Comparison of ENCODE assay signal across 8 mouse cellular contexts in the genomic region with DNA sequence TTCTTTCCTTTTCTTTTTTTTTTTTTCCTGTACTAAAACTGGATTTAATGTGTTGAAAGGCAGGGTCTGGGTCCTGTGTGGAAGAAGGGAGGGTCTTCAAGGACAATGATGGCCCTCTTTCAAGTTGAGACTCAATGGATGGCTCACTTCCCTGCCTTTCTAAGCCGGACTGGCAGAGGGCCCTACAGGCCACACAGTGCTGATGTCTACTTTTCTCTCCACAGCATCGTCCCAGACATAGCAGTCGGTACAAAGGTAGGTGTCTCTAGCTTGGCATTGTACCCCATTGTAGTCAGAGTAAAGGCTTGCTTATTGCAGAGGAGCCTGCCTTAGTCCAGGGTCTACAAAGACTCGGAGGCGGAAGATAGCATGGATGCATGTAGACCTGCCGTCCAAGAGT. TPM values are rescaled to one million over a fixed set of nuclear protein-coding genes. Genes with fewer than 3 reads are reported as not detected.
DNase-seq lines count a peak whose midpoint lies in the region; ATAC-seq and TF ChIP-seq lines count a peak whose summit lies in the region.

No protein-coding gene starts in this region.

- 5% methylated on average over 6 of the region's 6 CpGs for WGBS in kidney, postnatal 0 days
- 53% methylated on average over 6 of the region's 6 CpGs for WGBS in embryonic facial prominence, embryonic 12.5 days
- WGBS in hindbrain, embryonic 16.5 days = 32% methylated on average over 6 of the region's 6 CpGs
- WGBS in midbrain, embryonic 16.5 days = 42% methylated on average over 6 of the region's 6 CpGs

- no peak for ATAC-seq in kidney, postnatal 0 days (replicated peaks; ENCODE audit: low FRiP score, low read depth)
- ATAC-seq in embryonic facial prominence, embryonic 12.5 days (ENCODE audit: insufficient number of reproducible peaks, insufficient read depth, low FRiP score, low TSS enrichment) = no peak
- no peak for ATAC-seq in hindbrain, embryonic 16.5 days
- ATAC-seq in midbrain, embryonic 16.5 days = no peak

- TF ChIP-seq CTCF in kidney, postnatal 0 days (IDR thresholded peaks at IDR 0.05; ENCODE audit: low read depth) = no peak

- DNase-seq in kidney, postnatal 0 days (ENCODE audit: low spot score) = no peak
- DNase-seq in kidney, postnatal 14 days = no peak
- DNase-seq in embryo, embryonic 11 days = no peak
- DNase-seq in right cerebral cortex, postnatal 4 days = no peak
- DNase-seq in cerebellum, postnatal 36 days = no peak

- H3K27ac ChIP-seq in kidney, postnatal 0 days = peak overlapping the region; percentile 99
- peak overlapping the region; percentile 68 for H3K27ac ChIP-seq in embryonic facial prominence, embryonic 12.5 days
- peak overlapping the region; percentile 13; the same call in 1 of the 2 replicates for H3K27ac ChIP-seq in hindbrain, embryonic 16.5 days (ENCODE audit: low read depth, low read length)
- no peak overlapping the region for H3K27ac ChIP-seq in midbrain, embryonic 16.5 days (ENCODE audit: low read length)

- H3K9ac ChIP-seq in kidney, postnatal 0 days (ENCODE audit: low read depth, low read length) = peak overlapping the region; percentile 99
- H3K9ac ChIP-seq in embryonic facial prominence, embryonic 12.5 days = peak overlapping the region; percentile 100
- H3K9ac ChIP-seq in hindbrain, embryonic 16.5 days (ENCODE audit: low read depth, low read length) = peak overlapping the region; percentile 97
- H3K9ac ChIP-seq in midbrain, embryonic 16.5 days (ENCODE audit: low read depth, low read length) = peak overlapping the region; percentile 95

- peaks cover 30% of the 10 kb centered on the region for H3K36me3 ChIP-seq in kidney, postnatal 0 days (ENCODE audit: insufficient read depth, low read length)
- peaks cover 46% of the 10 kb centered on the region for H3K36me3 ChIP-seq in embryonic facial prominence, embryonic 12.5 days
- H3K36me3 ChIP-seq in hindbrain, embryonic 16.5 days (ENCODE audit: control insufficient read depth, insufficient read depth, low read length) = peaks cover 22% of the 10 kb centered on the region
- peaks cover 22% of the 10 kb centered on the region for H3K36me3 ChIP-seq in midbrain, embryonic 16.5 days (ENCODE audit: control insufficient read depth, insufficient read depth, low read length)

- H3K4me2 ChIP-seq in kidney, postnatal 0 days (ENCODE audit: low read length) = peak overlapping the region; percentile 91
- H3K4me2 ChIP-seq in embryonic facial prominence, embryonic 12.5 days (replicated peaks) = peak overlapping the region; percentile 99
- H3K4me2 ChIP-seq in hindbrain, embryonic 16.5 days (ENCODE audit: low read length) = peak overlapping the region; percentile 76
- peak overlapping the region; percentile 98 for H3K4me2 ChIP-seq in midbrain, embryonic 16.5 days (ENCODE audit: low read length)

- H3K4me3 ChIP-seq in kidney, postnatal 0 days (replicated peaks; ENCODE audit: low read depth, low read length) = peak overlapping the region; percentile 96
- H3K4me3 ChIP-seq in embryonic facial prominence, embryonic 12.5 days = peak overlapping the region; percentile 99
- peak overlapping the region; percentile 93 for H3K4me3 ChIP-seq in hindbrain, embryonic 16.5 days (ENCODE audit: low read length)
- H3K4me3 ChIP-seq in midbrain, embryonic 16.5 days (ENCODE audit: low read depth, low read length) = peak overlapping the region; percentile 83

- no peaks in the 10 kb centered on the region for H3K9me3 ChIP-seq in kidney, postnatal 0 days (replicated peaks; ENCODE audit: low read length)
- no peaks in the 10 kb centered on the region for H3K9me3 ChIP-seq in embryonic facial prominence, embryonic 12.5 days
- no peaks in the 10 kb centered on the region for H3K9me3 ChIP-seq in hindbrain, embryonic 16.5 days (ENCODE audit: control insufficient read depth, low read length)
- no peaks in the 10 kb centered on the region for H3K9me3 ChIP-seq in midbrain, embryonic 16.5 days (replicated peaks; ENCODE audit: control insufficient read depth, low read length, poor library complexity, severe bottlenecking)

- H3K4me1 ChIP-seq in kidney, postnatal 0 days (replicated peaks; ENCODE audit: insufficient read depth, low read length) = peaks cover 57% of the 10 kb centered on the region
- H3K4me1 ChIP-seq in embryonic facial prominence, embryonic 12.5 days = peaks cover 51% of the 10 kb centered on the region
- H3K4me1 ChIP-seq in hindbrain, embryonic 16.5 days (ENCODE audit: control insufficient read depth, insufficient read depth, low read depth, low read length) = peaks cover 61% of the 10 kb centered on the region
- H3K4me1 ChIP-seq in midbrain, embryonic 16.5 days (ENCODE audit: control insufficient read depth, insufficient read depth, low read length) = peaks cover 53% of the 10 kb centered on the region

- no peaks in the 10 kb centered on the region for H3K27me3 ChIP-seq in kidney, postnatal 0 days (ENCODE audit: insufficient read depth, low read length)
- H3K27me3 ChIP-seq in embryonic facial prominence, embryonic 12.5 days = no peaks in the 10 kb centered on the region
- no peaks in the 10 kb centered on the region for H3K27me3 ChIP-seq in hindbrain, embryonic 16.5 days (replicated peaks; ENCODE audit: control insufficient read depth, insufficient read depth, low read length)
- H3K27me3 ChIP-seq in midbrain, embryonic 16.5 days (ENCODE audit: control insufficient read depth, insufficient read depth, low read depth, low read length) = no peaks in the 10 kb centered on the region

RNA-seq across cellular contexts. Expression of a gene that starts 2.1 kb away (rescaled TPM):
- polyA plus RNA-seq in kidney, postnatal 0 days (2015; fragmentation: Nextera tagmentation; extraction: Ambion mirVana) = 220 and 238 TPM in 2 replicates
- polyA plus RNA-seq in embryonic facial prominence, embryonic 12.5 days (2016; fragmentation: Nextera tagmentation; extraction: Ambion mirVana) = 352 and 363 TPM in 2 replicates
- 61.2 and 79.2 TPM in 2 replicates for polyA plus RNA-seq in hindbrain, embryonic 16.5 days (2015; fragmentation: Nextera tagmentation; extraction: Ambion mirVana)
- 58.8 and 65.1 TPM in 2 replicates for polyA plus RNA-seq in midbrain, embryonic 16.5 days (2015; fragmentation: Nextera tagmentation; extraction: Ambion mirVana)

RNA-seq across cellular contexts. Expression of a gene that starts 18.0 kb away (rescaled TPM):
- polyA plus RNA-seq in kidney, postnatal 0 days (2015; fragmentation: Nextera tagmentation; extraction: Ambion mirVana) = 6.5 and 7.9 TPM in 2 replicates
- polyA plus RNA-seq in embryonic facial prominence, embryonic 12.5 days (2016; fragmentation: Nextera tagmentation; extraction: Ambion mirVana) = 10.1 and 11.3 TPM in 2 replicates
- 10.4 and 11.2 TPM in 2 replicates for polyA plus RNA-seq in hindbrain, embryonic 16.5 days (2015; fragmentation: Nextera tagmentation; extraction: Ambion mirVana)
- 12.5 and 12.7 TPM in 2 replicates for polyA plus RNA-seq in midbrain, embryonic 16.5 days (2015; fragmentation: Nextera tagmentation; extraction: Ambion mirVana)

RNA-seq across cellular contexts. Expression of a gene that starts 18.2 kb away (rescaled TPM):
- 37.0 and 41.5 TPM in 2 replicates for polyA plus RNA-seq in kidney, postnatal 0 days (2015; fragmentation: Nextera tagmentation; extraction: Ambion mirVana)
- 169 and 181 TPM in 2 replicates for polyA plus RNA-seq in embryonic facial prominence, embryonic 12.5 days (2016; fragmentation: Nextera tagmentation; extraction: Ambion mirVana)
- 387 and 426 TPM in 2 replicates for polyA plus RNA-seq in hindbrain, embryonic 16.5 days (2015; fragmentation: Nextera tagmentation; extraction: Ambion mirVana)
- 471 and 472 TPM in 2 replicates for polyA plus RNA-seq in midbrain, embryonic 16.5 days (2015; fragmentation: Nextera tagmentation; extraction: Ambion mirVana)

RNA-seq across cellular contexts. Expression of a gene that starts 29.8 kb away (rescaled TPM):
- 0.14 TPM in 1 of 2 replicates, not detected in the other for polyA plus RNA-seq in kidney, postnatal 0 days (2015; fragmentation: Nextera tagmentation; extraction: Ambion mirVana)
- 0.33 and 0.55 TPM in 2 replicates for polyA plus RNA-seq in embryonic facial prominence, embryonic 12.5 days (2016; fragmentation: Nextera tagmentation; extraction: Ambion mirVana)
- polyA plus RNA-seq in hindbrain, embryonic 16.5 days (2015; fragmentation: Nextera tagmentation; extraction: Ambion mirVana) = 0.26 and 0.32 TPM in 2 replicates
- not detected in 2 replicates for polyA plus RNA-seq in midbrain, embryonic 16.5 days (2015; fragmentation: Nextera tagmentation; extraction: Ambion mirVana)

RNA-seq across cellular contexts. Expression of a gene that starts 34.4 kb away (rescaled TPM):
- polyA plus RNA-seq in kidney, postnatal 0 days (2015; fragmentation: Nextera tagmentation; extraction: Ambion mirVana) = 0.13 TPM in 1 of 2 replicates, not detected in the other
- not detected in 2 replicates for polyA plus RNA-seq in embryonic facial prominence, embryonic 12.5 days (2016; fragmentation: Nextera tagmentation; extraction: Ambion mirVana)
- polyA plus RNA-seq in hindbrain, embryonic 16.5 days (2015; fragmentation: Nextera tagmentation; extraction: Ambion mirVana) = not detected in 2 replicates
- 0.20 TPM in 1 of 2 replicates, not detected in the other for polyA plus RNA-seq in midbrain, embryonic 16.5 days (2015; fragmentation: Nextera tagmentation; extraction: Ambion mirVana)
